Mouse (Mus musculus) adrenal gland, postnatal 25 days (tissue): ENCODE measurements around the gene Fat4. TPM values are rescaled to one million over a fixed set of nuclear protein-coding genes. Genes with fewer than 3 reads are reported as not detected.

Source experiments
- DNase-seq: peaks from one replicate; pipeline ENCODE4 v3.0.0; 2021; ENCODE audit warnings: mixed read lengths
- total RNA-seq: library from RNA; stranded (reverse); gene quantifications from 2 replicates; pipeline ENCODE4 v1.2.3, GENCODE M21; 2021

Gene Fat4
- total RNA-seq, 1 experiment from 2014 or later, result 39.6 TPM

GRCm38 (mm10) chr3:38907676-38908425 lies 21.1 kb downstream of the Fat4 start:
- DNase-seq, result no peak

- DNase-seq, result no peak
Measured at GRCm38 (mm10) chr3:38908426-38909111, 21.8 kb downstream of the Fat4 start.

DNA sequence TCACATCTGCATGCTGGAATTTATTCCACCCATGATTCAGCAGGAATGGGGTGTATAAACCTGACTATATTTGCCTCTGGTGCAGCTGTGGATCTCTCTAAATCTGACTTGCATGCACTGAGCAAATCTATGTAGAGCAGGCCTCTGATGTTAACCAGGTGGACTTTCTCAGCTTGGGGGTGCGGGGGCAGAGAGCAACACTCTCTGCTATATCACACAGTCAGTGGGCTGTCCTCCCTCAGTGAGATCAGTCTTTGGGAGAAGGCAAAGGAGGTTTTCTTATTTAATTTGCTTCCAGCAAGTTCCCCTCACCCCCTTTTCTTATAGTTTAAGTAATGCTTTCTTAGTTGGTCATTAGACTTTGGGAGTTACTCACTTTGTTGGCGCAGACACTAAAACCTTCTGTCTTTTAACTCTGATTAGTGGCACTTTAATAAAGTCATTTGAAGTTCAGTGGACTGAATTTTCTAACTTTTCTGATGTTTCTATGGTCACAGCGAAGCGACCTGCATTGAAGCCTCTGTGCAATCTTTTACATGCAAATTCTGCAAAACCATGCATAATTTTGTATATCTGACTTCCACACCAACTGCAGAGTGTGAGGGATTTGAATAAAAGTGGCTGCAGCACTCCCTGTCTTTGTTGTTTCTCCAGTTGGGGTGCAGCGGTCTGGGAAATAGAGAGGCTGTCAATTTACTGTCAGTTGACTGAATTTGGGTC lies 26.2 kb downstream of the Fat4 start:
- DNase-seq, result no peak

DNA sequence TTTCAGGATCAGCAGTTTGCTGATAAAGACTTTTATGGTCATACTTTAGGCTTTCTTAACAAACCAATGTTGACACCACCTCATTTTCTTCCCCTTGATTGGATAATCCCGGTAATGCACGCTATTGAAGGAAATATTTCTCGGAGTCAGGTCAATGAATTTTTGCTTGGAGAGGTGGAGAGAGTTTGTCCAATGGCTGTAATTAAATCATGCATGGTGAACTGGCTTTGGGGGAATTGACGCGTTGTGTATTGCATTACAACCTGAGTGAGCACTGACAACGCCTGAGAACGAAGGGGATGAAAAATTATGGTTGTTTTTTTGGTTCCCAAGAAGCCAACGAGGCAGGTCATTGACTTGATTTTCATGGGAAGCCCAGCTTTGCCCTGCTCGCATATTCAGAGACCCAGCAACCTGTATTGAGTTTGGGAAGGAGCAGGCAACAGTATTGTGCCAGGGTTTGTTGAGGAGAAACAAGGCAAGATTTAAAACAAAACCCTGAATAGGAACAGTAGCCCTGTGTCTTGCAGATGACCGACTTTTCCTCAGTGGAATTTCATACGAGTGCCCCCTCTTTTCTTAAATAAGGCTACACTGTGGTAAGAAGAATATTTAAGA lies 26.9 kb downstream of the Fat4 start:
- no peak for DNase-seq

GRCm38 (mm10) chr3:38918926-38919325 lies 32.2 kb downstream of the Fat4 start:
- DNase-seq, result no peak

DNA sequence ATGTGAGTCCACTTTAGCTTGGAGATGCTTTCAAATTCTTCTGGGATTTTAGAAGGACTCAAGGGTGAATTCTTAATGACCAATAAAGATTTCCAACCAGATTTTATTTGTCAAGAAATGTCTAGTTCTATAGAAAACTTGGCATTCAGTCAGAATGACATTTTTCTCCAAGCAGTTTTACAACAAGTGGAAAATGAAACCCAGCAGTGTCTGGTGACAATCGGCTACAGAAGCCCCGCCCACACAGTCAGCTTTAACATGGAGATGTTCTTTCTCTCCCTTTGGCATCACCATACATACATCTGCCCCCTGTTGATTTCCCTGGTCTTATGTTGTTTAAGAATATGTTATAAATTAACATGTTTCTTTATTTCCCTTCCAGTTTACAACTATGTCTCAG lies 34.3 kb downstream of the Fat4 start:
- no peak for DNase-seq

DNA sequence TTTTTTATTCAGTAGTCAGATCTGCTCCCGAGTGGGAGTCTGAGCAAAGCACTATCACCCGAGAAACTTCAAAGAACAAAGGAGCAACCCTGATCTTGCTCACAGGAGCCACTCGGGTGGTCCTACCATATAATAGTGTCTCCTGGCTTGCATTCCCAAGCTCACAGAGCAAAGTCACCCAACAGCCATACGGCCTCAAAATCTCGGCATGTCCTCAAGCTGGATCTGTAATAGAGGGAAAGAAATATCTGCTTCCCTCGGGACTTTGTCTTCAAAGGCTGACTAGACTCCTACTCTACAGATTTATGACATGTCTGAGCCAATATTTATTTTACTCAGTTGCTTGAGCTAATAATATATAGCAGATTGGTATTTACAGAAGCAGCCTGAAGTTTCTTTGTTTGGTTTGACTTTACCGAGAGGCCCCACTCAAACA lies 36.5 kb downstream of the Fat4 start:
- DNase-seq, result no peak

GRCm38 (mm10) chr3:38928076-38928686 lies 41.4 kb downstream of the Fat4 start:
- no peak for DNase-seq

- DNase-seq, result no peak
Measured at GRCm38 (mm10) chr3:38928751-38929150, 42.0 kb downstream of the Fat4 start.

- DNase-seq, result no peak
Measured at GRCm38 (mm10) chr3:38934780-38935179, 48.0 kb downstream of the Fat4 start.

GRCm38 (mm10) chr3:38936485-38936884 lies 49.7 kb downstream of the Fat4 start:
- no peak for DNase-seq

- DNase-seq, result no peak
Measured at GRCm38 (mm10) chr3:38937159-38937558, 50.4 kb downstream of the Fat4 start.

DNA sequence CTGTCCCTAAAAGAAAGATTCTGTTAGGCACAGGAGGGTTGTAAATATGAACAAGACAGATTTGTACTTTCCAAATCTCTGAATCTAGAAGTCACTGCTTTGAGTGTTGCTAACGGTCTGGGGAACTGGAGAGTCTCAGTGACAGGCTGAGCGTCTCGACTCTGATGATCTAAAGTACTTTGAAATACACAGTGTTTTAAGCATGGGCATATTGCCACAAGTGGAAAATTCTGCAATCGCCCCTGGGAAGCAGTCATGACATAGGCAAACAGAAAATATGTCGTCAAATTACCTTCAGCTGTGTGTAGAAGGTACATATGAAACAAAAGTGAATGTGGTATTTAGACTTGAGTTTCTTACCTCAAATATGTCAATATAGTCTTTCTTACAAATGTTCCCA lies 51.4 kb downstream of the Fat4 start:
- no peak for DNase-seq

GRCm38 (mm10) chr3:38939573-38939972 lies 52.8 kb downstream of the Fat4 start:
- peak; percentile 34 for DNase-seq

DNA sequence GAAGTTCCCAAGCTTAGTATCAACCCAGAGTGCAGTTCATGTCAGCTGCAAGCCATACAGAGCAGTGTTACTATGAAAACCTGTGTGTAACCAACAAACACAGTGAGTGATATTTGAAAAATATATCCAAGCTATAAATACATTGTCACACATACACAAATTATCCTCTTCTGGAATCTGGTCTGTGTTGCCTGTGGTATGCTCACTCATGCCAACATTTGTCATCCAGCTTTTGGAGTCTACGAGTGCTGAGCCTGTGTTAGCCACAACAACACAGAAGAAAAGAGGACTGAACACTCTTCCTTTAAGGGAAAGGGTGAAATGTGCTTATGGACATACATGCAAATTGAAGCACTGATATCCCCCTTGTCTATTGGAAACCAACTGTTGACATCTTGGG lies 53.6 kb downstream of the Fat4 start:
- DNase-seq, result no peak

DNA sequence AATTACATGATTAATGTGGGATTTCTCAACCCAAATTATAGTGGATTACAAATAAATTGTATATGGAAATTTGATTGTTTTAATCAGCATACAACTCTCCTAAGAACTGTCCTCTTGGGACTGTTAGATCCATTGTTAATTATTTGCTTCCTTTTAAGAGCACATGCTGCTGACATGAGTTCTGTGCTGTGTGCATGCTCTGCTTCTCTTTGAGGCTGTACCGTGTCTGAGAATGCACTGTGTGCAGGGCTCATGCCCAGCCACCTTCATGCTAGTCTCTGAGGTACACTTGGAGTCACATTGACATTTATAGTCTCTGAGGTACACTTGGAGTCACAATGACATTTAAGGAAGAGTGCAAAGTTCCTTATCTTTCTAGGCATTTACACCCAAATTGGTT lies 58.4 kb downstream of the Fat4 start:
- no peak for DNase-seq

GRCm38 (mm10) chr3:38947706-38948105 lies 61.0 kb downstream of the Fat4 start:
- peak; percentile 17 for DNase-seq

- no peak for DNase-seq
Measured at GRCm38 (mm10) chr3:38952602-38953001, 65.9 kb downstream of the Fat4 start.

- DNase-seq, result peak; percentile 40
Measured at GRCm38 (mm10) chr3:38954196-38954595, 67.5 kb downstream of the Fat4 start.

DNA sequence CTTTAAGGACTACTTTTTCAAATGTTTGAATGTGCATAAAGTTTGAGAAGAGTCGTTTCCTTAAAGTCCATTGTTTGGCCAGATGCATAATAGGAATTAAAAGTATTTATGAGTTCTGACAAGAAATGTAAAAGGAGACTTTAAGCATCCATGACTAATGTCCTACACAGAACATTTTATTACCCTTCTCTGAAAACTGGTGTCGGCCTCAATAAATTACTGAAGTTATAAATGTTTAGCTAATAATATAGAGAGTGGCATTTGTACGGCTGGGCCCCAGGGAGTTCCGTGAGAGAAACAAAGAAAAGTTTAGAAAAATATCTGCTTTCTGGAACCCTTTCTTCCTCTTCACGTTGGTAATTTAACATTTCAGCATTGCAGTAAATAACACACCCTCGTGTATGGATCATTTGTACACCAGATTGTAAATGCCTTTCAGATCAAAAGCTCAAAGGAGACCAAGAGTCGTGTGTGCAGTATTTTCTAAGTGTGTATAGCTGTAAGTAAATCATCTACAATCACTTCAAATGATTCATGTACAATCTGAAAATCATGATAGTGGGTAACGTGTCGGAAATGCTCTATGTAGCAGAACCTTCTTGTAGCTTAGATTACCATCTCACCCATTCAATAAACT lies 69.4 kb downstream of the Fat4 start:
- no peak for DNase-seq

- no peak for DNase-seq
Measured at GRCm38 (mm10) chr3:38957186-38957585, 70.4 kb downstream of the Fat4 start.

DNA sequence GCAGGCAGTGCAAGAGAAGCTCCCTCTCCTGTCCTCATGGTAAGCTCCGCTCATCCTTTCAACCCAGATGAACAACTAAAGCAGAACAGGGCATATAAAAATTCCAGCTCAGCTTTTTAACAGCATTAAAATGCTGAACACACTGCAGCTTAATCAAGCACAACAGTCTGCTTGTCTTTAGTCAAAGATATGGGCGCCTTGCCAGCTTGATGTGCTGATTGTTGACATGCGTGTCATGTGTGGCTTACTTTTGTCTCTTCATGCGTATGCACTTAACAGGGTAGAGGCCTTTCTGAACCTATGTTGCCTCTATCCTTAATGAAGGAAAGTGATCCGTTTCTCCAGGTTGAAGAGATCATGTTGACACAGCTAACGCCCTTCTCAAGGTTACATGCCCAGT lies 75.6 kb downstream of the Fat4 start:
- DNase-seq, result no peak
